Mouse (Mus musculus): Measurements from ENCODE around the gene Gm10436. TPM values are rescaled to one million over a fixed set of nuclear protein-coding genes. Genes with fewer than 3 reads are reported as not detected.
"Not testable (repeated sequence)": the region's sequence is repeated elsewhere in the genome, so short reads cannot be mapped to it uniquely, and the experiment has no call there.

Gm10436 gene
- not detected in 2 replicates for polyA plus RNA-seq (2015; fragmentation: Nextera tagmentation; extraction: Ambion mirVana)

- not testable (repeated sequence) for H3K4me3 ChIP-seq (ENCODE audit: low read depth, low read length); DNase-seq (ENCODE audit: low spot score); H3K9ac ChIP-seq (ENCODE audit: low read length); H3K27ac ChIP-seq (replicated peaks); H3K36me3 ChIP-seq (ENCODE audit: control insufficient read depth, insufficient read depth, low read length); H3K4me2 ChIP-seq (replicated peaks; ENCODE audit: low read depth); H3K4me1 ChIP-seq (replicated peaks; ENCODE audit: control insufficient read depth, insufficient read depth); H3K9me3 ChIP-seq (ENCODE audit: control insufficient read depth, low read length); ATAC-seq (ENCODE audit: low FRiP score, low TSS enrichment); H3K27me3 ChIP-seq (ENCODE audit: control insufficient read depth, insufficient read depth, low read length)
- WGBS = 67% methylated on average over 1 of the region's 1 CpGs
These were observed at the start of gene Gm10436 for GRCm38 (mm10) chr12:88182008-88182407. Gene Gm10436, minus strand, starts transcription at chr12:88182108.

- TF ChIP-seq EP300 (optimal IDR thresholded peaks at IDR 0.05) (no peak), CTCF (IDR thresholded peaks at IDR 0.05; ENCODE audit: low read depth) (no peak)
- no peaks in the 10 kb centered on the region for H3K9me3 ChIP-seq (ENCODE audit: control insufficient read depth, low read length)
- H3K4me1 ChIP-seq (replicated peaks; ENCODE audit: control insufficient read depth, insufficient read depth) = no peaks in the 10 kb centered on the region
- H3K36me3 ChIP-seq (ENCODE audit: control insufficient read depth, insufficient read depth, low read length) = no peaks in the 10 kb centered on the region
- H3K27me3 ChIP-seq (ENCODE audit: control insufficient read depth, insufficient read depth, low read length) = no peaks in the 10 kb centered on the region
- DNase-seq (ENCODE audit: low spot score) = no peak
- H3K4me2 ChIP-seq (replicated peaks; ENCODE audit: low read depth) = no peak overlapping the region
- H3K9ac ChIP-seq (ENCODE audit: low read length) = no peak overlapping the region
- WGBS = 86% methylated on average over 3 of the region's 3 CpGs
- no peak overlapping the region for H3K4me3 ChIP-seq (ENCODE audit: low read depth, low read length)
- no peak for ATAC-seq (ENCODE audit: low FRiP score, low TSS enrichment)
- H3K27ac ChIP-seq (replicated peaks) = no peak overlapping the region
These were observed 37.5 kb upstream of the Gm10436 start for GRCm38 (mm10) chr12:88219445-88219844.

GRCm38 (mm10) chr12:88218059-88218458 lies 36.2 kb upstream of the Gm10436 start:
- DNase-seq (ENCODE audit: low spot score); H3K9ac ChIP-seq (ENCODE audit: low read length); H3K27me3 ChIP-seq (ENCODE audit: control insufficient read depth, insufficient read depth, low read length); H3K4me1 ChIP-seq (replicated peaks; ENCODE audit: control insufficient read depth, insufficient read depth); H3K9me3 ChIP-seq (ENCODE audit: control insufficient read depth, low read length); H3K27ac ChIP-seq (replicated peaks); H3K4me3 ChIP-seq (ENCODE audit: low read depth, low read length); H3K4me2 ChIP-seq (replicated peaks; ENCODE audit: low read depth); ATAC-seq (ENCODE audit: low FRiP score, low TSS enrichment); H3K36me3 ChIP-seq (ENCODE audit: control insufficient read depth, insufficient read depth, low read length): not testable (repeated sequence)

- Histone ChIP-seq H3K36me3 (ENCODE audit: control insufficient read depth, insufficient read depth, low read length) (no peaks in the 10 kb centered on the region), H3K4me1 (replicated peaks; ENCODE audit: control insufficient read depth, insufficient read depth) (no peaks in the 10 kb centered on the region), H3K27me3 (ENCODE audit: control insufficient read depth, insufficient read depth, low read length) (no peaks in the 10 kb centered on the region), H3K4me2 (replicated peaks; ENCODE audit: low read depth) (no peak overlapping the region), H3K27ac (replicated peaks) (no peak overlapping the region), H3K4me3 (ENCODE audit: low read depth, low read length) (no peak overlapping the region), H3K9me3 (ENCODE audit: control insufficient read depth, low read length) (no peaks in the 10 kb centered on the region), H3K9ac (ENCODE audit: low read length) (no peak overlapping the region)
- 83% methylated on average over 12 of the region's 12 CpGs for WGBS
- ATAC-seq (ENCODE audit: low FRiP score, low TSS enrichment) (no peak), DNase-seq (ENCODE audit: low spot score) (no peak)
- TF ChIP-seq EP300 (optimal IDR thresholded peaks at IDR 0.05) = no peak
- no peak for TF ChIP-seq CTCF (IDR thresholded peaks at IDR 0.05; ENCODE audit: low read depth)
These were observed 32.7 kb upstream of the Gm10436 start for GRCm38 (mm10) chr12:88214641-88215040.

- not testable (repeated sequence) for H3K4me1 ChIP-seq (replicated peaks; ENCODE audit: control insufficient read depth, insufficient read depth); H3K27me3 ChIP-seq (ENCODE audit: control insufficient read depth, insufficient read depth, low read length); H3K4me2 ChIP-seq (replicated peaks; ENCODE audit: low read depth); H3K4me3 ChIP-seq (ENCODE audit: low read depth, low read length); DNase-seq (ENCODE audit: low spot score); H3K27ac ChIP-seq (replicated peaks); H3K36me3 ChIP-seq (ENCODE audit: control insufficient read depth, insufficient read depth, low read length); H3K9ac ChIP-seq (ENCODE audit: low read length); ATAC-seq (ENCODE audit: low FRiP score, low TSS enrichment); H3K9me3 ChIP-seq (ENCODE audit: control insufficient read depth, low read length)
- WGBS = 86% methylated on average over 9 of the region's 9 CpGs
These were observed 29.6 kb upstream of the Gm10436 start for GRCm38 (mm10) chr12:88211458-88211857.

- ATAC-seq (ENCODE audit: low FRiP score, low TSS enrichment) (no peak), DNase-seq (ENCODE audit: low spot score) (no peak)
- Histone ChIP-seq H3K9me3 (ENCODE audit: control insufficient read depth, low read length) (no peaks in the 10 kb centered on the region), H3K9ac (ENCODE audit: low read length) (no peak overlapping the region), H3K36me3 (ENCODE audit: control insufficient read depth, insufficient read depth, low read length) (no peaks in the 10 kb centered on the region), H3K4me1 (replicated peaks; ENCODE audit: control insufficient read depth, insufficient read depth) (no peaks in the 10 kb centered on the region), H3K4me2 (replicated peaks; ENCODE audit: low read depth) (no peak overlapping the region), H3K27ac (replicated peaks) (no peak overlapping the region), H3K27me3 (ENCODE audit: control insufficient read depth, insufficient read depth, low read length) (no peaks in the 10 kb centered on the region), H3K4me3 (ENCODE audit: low read depth, low read length) (no peak overlapping the region)
- 89% methylated on average over 2 of the region's 2 CpGs for WGBS
- no peak for TF ChIP-seq CTCF (IDR thresholded peaks at IDR 0.05; ENCODE audit: low read depth)
- TF ChIP-seq EP300 (optimal IDR thresholded peaks at IDR 0.05) = no peak
These were observed 20.9 kb upstream of the Gm10436 start for GRCm38 (mm10) chr12:88202856-88203255.

Other genes starting within 250 kb of the Gm10436 start
- not detected in 2 replicates for gene Gm2042, start 228.0 kb downstream of the Gm10436 start, polyA plus RNA-seq (2015; fragmentation: Nextera tagmentation; extraction: Ambion mirVana)
- not detected in 2 replicates for gene Gm2075, start 170.3 kb downstream of the Gm10436 start, polyA plus RNA-seq (2015; fragmentation: Nextera tagmentation; extraction: Ambion mirVana)
- not detected in 2 replicates for gene Gm6803, start 163.3 kb downstream of the Gm10436 start, polyA plus RNA-seq (2015; fragmentation: Nextera tagmentation; extraction: Ambion mirVana)
- gene Gm2056, start 155.1 kb downstream of the Gm10436 start, polyA plus RNA-seq (2015; fragmentation: Nextera tagmentation; extraction: Ambion mirVana) = not detected in 2 replicates
- gene Gm16368, start 98.4 kb downstream of the Gm10436 start, polyA plus RNA-seq (2015; fragmentation: Nextera tagmentation; extraction: Ambion mirVana) = not detected in 2 replicates
- not detected in 2 replicates for gene Gm8332, start 68.0 kb upstream of the Gm10436 start, polyA plus RNA-seq (2015; fragmentation: Nextera tagmentation; extraction: Ambion mirVana)
- gene Gm5662, start 92.4 kb upstream of the Gm10436 start, polyA plus RNA-seq (2015; fragmentation: Nextera tagmentation; extraction: Ambion mirVana) = 0.06 TPM in 1 of 2 replicates, not detected in the other
- gene Gm5039, start 141.9 kb upstream of the Gm10436 start, polyA plus RNA-seq (2015; fragmentation: Nextera tagmentation; extraction: Ambion mirVana) = not detected in 2 replicates
- 10.4 and 10.5 TPM in 2 replicates for gene Adck1, start 178.4 kb upstream of the Gm10436 start, polyA plus RNA-seq (2015; fragmentation: Nextera tagmentation; extraction: Ambion mirVana)